Mouse (Mus musculus): ENCODE measurements around the gene Agmat. TPM values are rescaled to one million over a fixed set of nuclear protein-coding genes. Genes with fewer than 3 reads are reported as not detected.
A peak's percentile ranks its signal among the peaks of the same experiment; 100 is the strongest.

The Agmat gene
- total RNA-seq, 2 experiments from 2014 or later, result 0.78 to 1.2 TPM

- no peak for DNase-seq
Measured at GRCm38 (mm10) chr4:141781201-141781985, 34.9 kb downstream of the Agmat start.

GRCm38 (mm10) chr4:141784835-141785234 lies 38.4 kb downstream of the Agmat start:
- DNase-seq, result no peak

GRCm38 (mm10) chr4:141786141-141786540 lies 39.7 kb downstream of the Agmat start:
- DNase-seq, result no peak

GRCm38 (mm10) chr4:141787046-141787445 lies 40.6 kb downstream of the Agmat start:
- no peak for DNase-seq

GRCm38 (mm10) chr4:141787462-141787861 lies 41.0 kb downstream of the Agmat start:
- no peak for DNase-seq

- no peak for DNase-seq
Measured at GRCm38 (mm10) chr4:141789564-141790218, 43.2 kb downstream of the Agmat start.

- peak; percentile 93 for DNase-seq
Measured at GRCm38 (mm10) chr4:141790524-141790990, 44.1 kb downstream of the Agmat start, which contains the start of gene Dnajc16. Gene Dnajc16, minus strand, starts transcription at chr4:141790931.

- DNase-seq, result no peak
Measured at GRCm38 (mm10) chr4:141791486-141791885, 45.0 kb downstream of the Agmat start.

- DNase-seq, result no peak
Measured at GRCm38 (mm10) chr4:141791951-141792350, 45.5 kb downstream of the Agmat start.

- no peak for DNase-seq
Measured at GRCm38 (mm10) chr4:141792554-141793281, 46.2 kb downstream of the Agmat start.

GRCm38 (mm10) chr4:141793282-141794151 lies 47.0 kb downstream of the Agmat start, which contains the start of gene Casp9:
Gene Casp9, plus strand, starts transcription at chr4:141793612.
- DNase-seq, result peak; percentile 98

- DNase-seq, result no peak
Measured at GRCm38 (mm10) chr4:141794152-141794535, 47.7 kb downstream of the Agmat start.

- no peak for DNase-seq
Measured at GRCm38 (mm10) chr4:141796356-141796755, 49.9 kb downstream of the Agmat start.

- DNase-seq, result no peak
Measured at GRCm38 (mm10) chr4:141796954-141797353, 50.5 kb downstream of the Agmat start.

- DNase-seq, result no peak
Measured at GRCm38 (mm10) chr4:141797545-141797944, 51.1 kb downstream of the Agmat start.

GRCm38 (mm10) chr4:141804105-141804504 lies 57.6 kb downstream of the Agmat start:
- DNase-seq, result no peak

GRCm38 (mm10) chr4:141805886-141806285 lies 59.4 kb downstream of the Agmat start:
- no peak for DNase-seq
